Comparison of ENCODE assay signal across 28 mouse cellular contexts in the genomic region with DNA sequence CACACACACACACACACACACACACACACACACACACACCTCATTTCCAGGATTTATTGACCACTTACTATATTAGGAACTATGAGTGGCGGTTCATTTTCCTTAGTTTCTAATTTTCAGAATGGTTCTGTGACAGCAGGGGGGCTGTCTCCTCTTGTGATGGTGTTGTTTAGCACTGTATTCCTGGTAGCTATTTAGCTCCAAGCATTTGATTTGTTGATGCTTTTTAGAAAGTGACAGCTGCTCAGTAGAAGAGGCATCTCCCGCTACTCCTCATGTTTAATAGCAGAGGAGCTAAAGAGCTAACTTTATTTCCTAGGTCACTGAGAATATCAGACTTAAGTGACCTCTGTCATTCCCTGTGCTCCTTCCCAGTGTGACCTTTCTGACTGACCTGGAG.
DNase-seq lines count a peak whose midpoint lies in the region; ATAC-seq lines count a peak whose summit lies in the region.
"Had no signal": no experiment of that assay in that cellular context is flagged by ENCODE, and none has a peak within 500 bp of the region (broad histone marks: within the 10 kb centered on the region; RNA-seq: fewer than 3 reads in every experiment).

No protein-coding gene starts in this region.

- no peaks in the 10 kb centered on the region for H3K27me3 ChIP-seq in forebrain, embryonic 15.5 days
- no peaks in the 10 kb centered on the region for H3K27me3 ChIP-seq in forebrain, embryonic 11.5 days (ENCODE audit: control insufficient read depth, insufficient read depth, low read length)
- H3K27me3 ChIP-seq in neural tube, embryonic 11.5 days (ENCODE audit: control insufficient read depth, insufficient read depth, low read length), result no peaks in the 10 kb centered on the region
- no peaks in the 10 kb centered on the region for H3K27me3 ChIP-seq in kidney, embryonic 14.5 days (ENCODE audit: control insufficient read depth, insufficient read depth, low read length)
- H3K27me3 ChIP-seq: embryonic facial prominence, embryonic 12.5 days; heart, embryonic 13.5 days; liver, embryonic 12.5 days; midbrain, embryonic 12.5 days; Patski had no signal

- DNase-seq in forebrain, embryonic 11.5 days (ENCODE audit: low spot score), result no peak
- DNase-seq in neural tube, embryonic 11.5 days (ENCODE audit: low spot score), result no peak
- no peak for DNase-seq in neural tube, embryonic 10.5 days (ENCODE audit: extremely low spot score, low spot score)
- peak; percentile 24 for DNase-seq in mesoderm, embryonic 11.5 days (ENCODE audit: low read depth, low spot score)
- DNase-seq in gastrocnemius, postnatal 36 days, result no peak
- DNase-seq: adrenal gland, postnatal 10 days; cerebellum, adult 11-12 months; cerebellum, adult 9-11 months; embryo, embryonic 11 days; gastrocnemius, postnatal 25 days; heart, adult 2 months; heart, postnatal 10 days; kidney, adult 2 months; kidney, postnatal 4 days; left cerebral cortex, postnatal 4 days; liver, postnatal 0 days; lung, postnatal 36 days; thymus, adult 2 months; thymus, postnatal 36 days had no signal

- intact Hi-C loops in gastrocnemius, postnatal 36 days (cut with DNase I), result no loop called here

- no peaks in the 10 kb centered on the region for H3K36me3 ChIP-seq in forebrain, embryonic 15.5 days
- H3K36me3 ChIP-seq in forebrain, embryonic 11.5 days (ENCODE audit: control insufficient read depth, insufficient read depth, low read length), result no peaks in the 10 kb centered on the region
- H3K36me3 ChIP-seq in neural tube, embryonic 11.5 days (ENCODE audit: control insufficient read depth, insufficient read depth, low read length), result no peaks in the 10 kb centered on the region
- H3K36me3 ChIP-seq in kidney, embryonic 14.5 days (ENCODE audit: control insufficient read depth, insufficient read depth, low read length), result no peaks in the 10 kb centered on the region
- H3K36me3 ChIP-seq: embryonic facial prominence, embryonic 12.5 days; heart, embryonic 13.5 days; liver, embryonic 12.5 days; midbrain, embryonic 12.5 days had no signal

- no peak; the same call in 1 of the 2 replicates for ATAC-seq in forebrain, embryonic 15.5 days (replicated peaks)
- no peak for ATAC-seq in forebrain, embryonic 11.5 days (replicated peaks; ENCODE audit: low FRiP score)
- ATAC-seq in neural tube, embryonic 11.5 days (ENCODE audit: insufficient read depth, low FRiP score, low TSS enrichment), result no peak
- no peak for ATAC-seq in kidney, embryonic 14.5 days (ENCODE audit: low FRiP score, low TSS enrichment)
- ATAC-seq: liver, embryonic 12.5 days; liver, postnatal 0 days; Patski had no signal

- peaks cover 34% of the 10 kb centered on the region for H3K4me1 ChIP-seq in forebrain, embryonic 15.5 days
- H3K4me1 ChIP-seq in forebrain, embryonic 11.5 days (replicated peaks; ENCODE audit: control insufficient read depth, insufficient read depth, low read length), result no peaks in the 10 kb centered on the region
- H3K4me1 ChIP-seq in neural tube, embryonic 11.5 days (ENCODE audit: control insufficient read depth, insufficient read depth, low read length), result peaks cover 5% of the 10 kb centered on the region; the same call in 1 of the 2 replicates
- no peaks in the 10 kb centered on the region for H3K4me1 ChIP-seq in kidney, embryonic 14.5 days (ENCODE audit: control insufficient read depth, insufficient read depth, low read length)
- H3K4me1 ChIP-seq: embryonic facial prominence, embryonic 12.5 days; heart, embryonic 13.5 days; liver, embryonic 12.5 days had no signal

- 24% methylated on average over 2 of the region's 2 CpGs for WGBS in forebrain, embryonic 15.5 days
- WGBS in forebrain, embryonic 11.5 days, result 66% methylated on average over 2 of the region's 2 CpGs
- 33% methylated on average over 2 of the region's 2 CpGs for WGBS in neural tube, embryonic 11.5 days
- WGBS in kidney, embryonic 14.5 days, result 55% methylated on average over 2 of the region's 2 CpGs

- H3K9me3 ChIP-seq in forebrain, embryonic 15.5 days, result no peaks in the 10 kb centered on the region
- H3K9me3 ChIP-seq in forebrain, embryonic 11.5 days (ENCODE audit: control insufficient read depth, low read length), result no peaks in the 10 kb centered on the region
- H3K9me3 ChIP-seq in neural tube, embryonic 11.5 days (ENCODE audit: control insufficient read depth, low read length), result no peaks in the 10 kb centered on the region
- H3K9me3 ChIP-seq in kidney, embryonic 14.5 days (ENCODE audit: control insufficient read depth, low read length), result no peaks in the 10 kb centered on the region
- H3K9me3 ChIP-seq: embryonic facial prominence, embryonic 12.5 days; heart, embryonic 13.5 days; liver, embryonic 12.5 days; midbrain, embryonic 12.5 days had no signal

- H3K4me2 ChIP-seq in forebrain, embryonic 15.5 days (replicated peaks), result no peak overlapping the region
- H3K4me2 ChIP-seq in forebrain, embryonic 11.5 days (ENCODE audit: low read depth, low read length, severe bottlenecking), result no peak overlapping the region
- H3K4me2 ChIP-seq in neural tube, embryonic 11.5 days (ENCODE audit: low read depth), result no peak overlapping the region
- H3K4me2 ChIP-seq in kidney, embryonic 14.5 days (replicated peaks; ENCODE audit: low read depth, low read length), result no peak overlapping the region
- H3K4me2 ChIP-seq: embryonic facial prominence, embryonic 12.5 days; heart, embryonic 13.5 days; liver, embryonic 12.5 days; midbrain, embryonic 12.5 days had no signal

- H3K27ac ChIP-seq in forebrain, embryonic 15.5 days (replicated peaks), result peak overlapping the region; percentile 43
- no peak overlapping the region for H3K27ac ChIP-seq in forebrain, embryonic 11.5 days (ENCODE audit: low read depth, low read length)
- peak overlapping the region; percentile 27; the same call in 1 of the 2 replicates for H3K27ac ChIP-seq in neural tube, embryonic 11.5 days (ENCODE audit: low read depth, low read length)
- no peak overlapping the region for H3K27ac ChIP-seq in kidney, embryonic 14.5 days (ENCODE audit: low read depth, low read length)
- H3K27ac ChIP-seq: embryonic facial prominence, embryonic 12.5 days; heart, adult 2 months; heart, embryonic 13.5 days; kidney, postnatal 0 days; liver, embryonic 12.5 days; midbrain, embryonic 12.5 days had no signal

- H3K9ac ChIP-seq in forebrain, embryonic 15.5 days (replicated peaks), result no peak overlapping the region
- H3K9ac ChIP-seq in forebrain, embryonic 11.5 days (ENCODE audit: low read length), result no peak overlapping the region
- no peak overlapping the region for H3K9ac ChIP-seq in neural tube, embryonic 11.5 days (ENCODE audit: low read length)
- no peak overlapping the region for H3K9ac ChIP-seq in kidney, embryonic 14.5 days (ENCODE audit: low read depth, low read length)
- H3K9ac ChIP-seq: embryonic facial prominence, embryonic 12.5 days; heart, embryonic 13.5 days; liver, embryonic 12.5 days; liver, postnatal 0 days; midbrain, embryonic 12.5 days had no signal

- no peak overlapping the region for H3K4me3 ChIP-seq in forebrain, embryonic 15.5 days
- H3K4me3 ChIP-seq in forebrain, embryonic 11.5 days (ENCODE audit: low read depth, low read length), result no peak overlapping the region
- no peak overlapping the region for H3K4me3 ChIP-seq in neural tube, embryonic 11.5 days (ENCODE audit: low read depth, low read length)
- H3K4me3 ChIP-seq in kidney, embryonic 14.5 days (ENCODE audit: low read length), result no peak overlapping the region
- H3K4me3 ChIP-seq: embryonic facial prominence, embryonic 12.5 days; heart, adult 2 months; heart, embryonic 13.5 days; liver, embryonic 12.5 days; midbrain, embryonic 12.5 days; myocyte had no signal

Comparison
In these comparisons a context has a peak if more than half of its experiments do, and no peak if none do; other contexts are left out.
1. H3K27ac ChIP-seq: peak in forebrain, embryonic 15.5 days (single experiment) and neural tube, embryonic 11.5 days (single experiment); none in forebrain, embryonic 11.5 days (single experiment) and kidney, embryonic 14.5 days (single experiment).